12 mouse cellular contexts compared by ENCODE assay signal in the genomic region with DNA sequence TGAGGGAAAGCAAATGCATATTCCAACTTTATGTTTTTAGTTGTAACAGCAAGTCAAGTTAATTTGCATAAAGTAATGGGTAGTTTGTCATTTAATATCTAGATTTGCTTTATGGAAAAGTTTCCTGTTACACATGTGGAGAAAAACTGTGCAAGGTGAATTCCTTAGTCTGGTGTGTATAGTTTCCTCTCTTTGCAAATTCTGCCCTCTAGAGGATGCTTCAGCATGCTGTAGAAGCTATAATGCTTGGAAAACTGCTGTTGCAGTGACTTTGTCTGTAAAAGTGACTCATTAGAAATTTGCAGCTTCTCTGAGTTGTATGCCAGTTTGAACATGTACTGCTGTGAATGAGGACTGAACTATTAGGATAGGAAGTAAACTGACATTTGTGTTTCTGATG. TPM values are rescaled to one million over a fixed set of nuclear protein-coding genes. Genes with fewer than 3 reads are reported as not detected.
A peak's percentile ranks its signal among the peaks of the same experiment; 100 is the strongest.
DNase-seq lines count a peak whose midpoint lies in the region; ATAC-seq lines count a peak whose summit lies in the region.
"Had no signal": no experiment of that assay in that cellular context is flagged by ENCODE, and none has a peak within 500 bp of the region (broad histone marks: within the 10 kb centered on the region; RNA-seq: fewer than 3 reads in every experiment).

No protein-coding gene starts in this region.

- H3K27me3 ChIP-seq in hindbrain, embryonic 11.5 days (ENCODE audit: control insufficient read depth, insufficient read depth, low read length): no peaks in the 10 kb centered on the region
- no peaks in the 10 kb centered on the region for H3K27me3 ChIP-seq in hindbrain, embryonic 12.5 days
- no peaks in the 10 kb centered on the region for H3K27me3 ChIP-seq in midbrain, embryonic 14.5 days (ENCODE audit: control insufficient read depth, insufficient read depth, low read length)
- no peaks in the 10 kb centered on the region for H3K27me3 ChIP-seq in midbrain, embryonic 10.5 days (ENCODE audit: low read depth, poor library complexity, severe bottlenecking)

- no peaks in the 10 kb centered on the region for H3K4me1 ChIP-seq in hindbrain, embryonic 11.5 days (replicated peaks; ENCODE audit: control insufficient read depth, insufficient read depth, low read length)
- no peaks in the 10 kb centered on the region for H3K4me1 ChIP-seq in hindbrain, embryonic 12.5 days
- H3K4me1 ChIP-seq in midbrain, embryonic 14.5 days (ENCODE audit: control insufficient read depth, insufficient read depth, low read length): no peaks in the 10 kb centered on the region
- H3K4me1 ChIP-seq in midbrain, embryonic 10.5 days: no peaks in the 10 kb centered on the region

- peak; percentile 21 for DNase-seq in hindbrain, embryonic 11.5 days (ENCODE audit: low spot score)
- DNase-seq in midbrain, embryonic 14.5 days: peak; percentile 43
- DNase-seq in midbrain, embryonic 10.5 days (ENCODE audit: low spot score): no peak
- peak; percentile 51 for DNase-seq in embryo, embryonic 11 days
- DNase-seq in ovary, postnatal 10 days (ENCODE audit: low spot score): no peak
- DNase-seq in layer of hippocampus, postnatal 10 days (ENCODE audit: low spot score in 2 of 2): no peak
- DNase-seq: layer of hippocampus, postnatal 36 days; lung, postnatal 4 days; thymus, adult 18-20 months had no signal

- H3K9me3 ChIP-seq in hindbrain, embryonic 11.5 days (ENCODE audit: control insufficient read depth, low read length): no peaks in the 10 kb centered on the region
- H3K9me3 ChIP-seq in hindbrain, embryonic 12.5 days (replicated peaks): no peaks in the 10 kb centered on the region
- H3K9me3 ChIP-seq in midbrain, embryonic 14.5 days (ENCODE audit: control insufficient read depth, low read length): no peaks in the 10 kb centered on the region
- no peaks in the 10 kb centered on the region for H3K9me3 ChIP-seq in midbrain, embryonic 10.5 days (replicated peaks)

- no peak overlapping the region for H3K4me3 ChIP-seq in hindbrain, embryonic 11.5 days (ENCODE audit: low read depth, low read length)
- H3K4me3 ChIP-seq in hindbrain, embryonic 12.5 days: no peak overlapping the region
- no peak overlapping the region for H3K4me3 ChIP-seq in midbrain, embryonic 14.5 days (replicated peaks; ENCODE audit: low read depth, low read length)
- H3K4me3 ChIP-seq in midbrain, embryonic 10.5 days: no peak overlapping the region

- H3K4me2 ChIP-seq in hindbrain, embryonic 11.5 days (replicated peaks; ENCODE audit: low read depth, low read length): no peak overlapping the region
- H3K4me2 ChIP-seq in hindbrain, embryonic 12.5 days (replicated peaks): no peak overlapping the region
- H3K4me2 ChIP-seq in midbrain, embryonic 14.5 days (ENCODE audit: low read length): no peak overlapping the region
- H3K4me2 ChIP-seq: heart, embryonic 11.5 days had no signal

- no peak overlapping the region for H3K27ac ChIP-seq in hindbrain, embryonic 11.5 days (ENCODE audit: low read depth, low read length)
- no peak overlapping the region for H3K27ac ChIP-seq in hindbrain, embryonic 12.5 days
- H3K27ac ChIP-seq in midbrain, embryonic 14.5 days (replicated peaks; ENCODE audit: low read depth, low read length): no peak overlapping the region
- H3K27ac ChIP-seq in midbrain, embryonic 10.5 days (replicated peaks): no peak overlapping the region

- H3K36me3 ChIP-seq in hindbrain, embryonic 11.5 days (ENCODE audit: control insufficient read depth, insufficient read depth, low read length): no peaks in the 10 kb centered on the region
- peaks cover 10% of the 10 kb centered on the region for H3K36me3 ChIP-seq in hindbrain, embryonic 12.5 days
- H3K36me3 ChIP-seq in midbrain, embryonic 14.5 days (ENCODE audit: control insufficient read depth, insufficient read depth, low read length): peaks cover 24% of the 10 kb centered on the region
- H3K36me3 ChIP-seq in midbrain, embryonic 10.5 days: 0 out of 2 replicates have a peak, but pooled peaks cover 3% of the 10 kb centered on the region

- H3K9ac ChIP-seq in hindbrain, embryonic 11.5 days (ENCODE audit: low read depth, low read length): no peak overlapping the region
- no peak overlapping the region for H3K9ac ChIP-seq in hindbrain, embryonic 12.5 days
- no peak overlapping the region for H3K9ac ChIP-seq in midbrain, embryonic 14.5 days (replicated peaks; ENCODE audit: low read length)

- no peak for ATAC-seq in hindbrain, embryonic 11.5 days (ENCODE audit: low FRiP score)
- no peak for ATAC-seq in hindbrain, embryonic 12.5 days (ENCODE audit: low FRiP score)
- ATAC-seq in midbrain, embryonic 14.5 days (ENCODE audit: low FRiP score, low TSS enrichment): no peak

RNA-seq across cellular contexts. Expression of gene Cyp2j13, which starts 54.5 kb away (rescaled TPM):
- polyA plus RNA-seq in hindbrain, embryonic 11.5 days (2014; fragmentation: Nextera tagmentation; extraction: Ambion mirVana): not detected in 2 replicates
- polyA plus RNA-seq in hindbrain, embryonic 12.5 days (2016; fragmentation: Nextera tagmentation; extraction: Ambion mirVana): 0.14 TPM in 1 of 2 replicates, not detected in the other
- not detected in 2 replicates for polyA plus RNA-seq in midbrain, embryonic 14.5 days (2014; fragmentation: Nextera tagmentation; extraction: Ambion mirVana)
- polyA plus RNA-seq in midbrain, embryonic 10.5 days (2016; fragmentation: Nextera tagmentation; extraction: Ambion mirVana): 0.16 TPM in 1 of 2 replicates, not detected in the other
- total RNA-seq in layer of hippocampus, postnatal 10 days (2021): under 1 TPM; 0.43 to 0.80 TPM
- total RNA-seq: common myeloid progenitor, adult 5-6 weeks had no signal
- polyA plus RNA-seq: heart, embryonic 11.5 days had no signal

RNA-seq across cellular contexts. Expression of gene Hook1, which starts 55.8 kb away (rescaled TPM):
- 31.9 and 32.8 TPM in 2 replicates for polyA plus RNA-seq in hindbrain, embryonic 11.5 days (2014; fragmentation: Nextera tagmentation; extraction: Ambion mirVana)
- polyA plus RNA-seq in hindbrain, embryonic 12.5 days (2016; fragmentation: Nextera tagmentation; extraction: Ambion mirVana): 37.4 and 40.1 TPM in 2 replicates
- polyA plus RNA-seq in midbrain, embryonic 14.5 days (2014; fragmentation: Nextera tagmentation; extraction: Ambion mirVana): 83.5 and 94.3 TPM in 2 replicates
- polyA plus RNA-seq in midbrain, embryonic 10.5 days (2016; fragmentation: Nextera tagmentation; extraction: Ambion mirVana): 17.9 and 18.1 TPM in 2 replicates
- total RNA-seq in layer of hippocampus, postnatal 10 days (2021): 10 to 100 TPM; 54.4 to 61.2 TPM

Comparison
In these comparisons a context has a peak if more than half of its experiments do, and no peak if none do; other contexts are left out.
1. DNase-seq: peak in hindbrain, embryonic 11.5 days (single experiment), midbrain, embryonic 14.5 days (single experiment) and embryo, embryonic 11 days (single experiment); none in midbrain, embryonic 10.5 days (single experiment), ovary, postnatal 10 days (single experiment) and layer of hippocampus, postnatal 10 days (0 of 2).